Mouse (Mus musculus): ENCODE data around the gene Cbx1. TPM values are rescaled to one million over a fixed set of nuclear protein-coding genes. Genes with fewer than 3 reads are reported as not detected.

Gene Cbx1
- total RNA-seq (2021) (10 to 100 TPM; 65.7 to 72.8 TPM), polyA plus RNA-seq (2012; rRNA removed) (40.0 and 58.2 TPM in 2 replicates)
- long read RNA-seq, partial matches to known transcripts: 2 of 15 reads
- long read RNA-seq, other reads (novel, unspliced or antisense): 12 of 15 reads

DNA sequence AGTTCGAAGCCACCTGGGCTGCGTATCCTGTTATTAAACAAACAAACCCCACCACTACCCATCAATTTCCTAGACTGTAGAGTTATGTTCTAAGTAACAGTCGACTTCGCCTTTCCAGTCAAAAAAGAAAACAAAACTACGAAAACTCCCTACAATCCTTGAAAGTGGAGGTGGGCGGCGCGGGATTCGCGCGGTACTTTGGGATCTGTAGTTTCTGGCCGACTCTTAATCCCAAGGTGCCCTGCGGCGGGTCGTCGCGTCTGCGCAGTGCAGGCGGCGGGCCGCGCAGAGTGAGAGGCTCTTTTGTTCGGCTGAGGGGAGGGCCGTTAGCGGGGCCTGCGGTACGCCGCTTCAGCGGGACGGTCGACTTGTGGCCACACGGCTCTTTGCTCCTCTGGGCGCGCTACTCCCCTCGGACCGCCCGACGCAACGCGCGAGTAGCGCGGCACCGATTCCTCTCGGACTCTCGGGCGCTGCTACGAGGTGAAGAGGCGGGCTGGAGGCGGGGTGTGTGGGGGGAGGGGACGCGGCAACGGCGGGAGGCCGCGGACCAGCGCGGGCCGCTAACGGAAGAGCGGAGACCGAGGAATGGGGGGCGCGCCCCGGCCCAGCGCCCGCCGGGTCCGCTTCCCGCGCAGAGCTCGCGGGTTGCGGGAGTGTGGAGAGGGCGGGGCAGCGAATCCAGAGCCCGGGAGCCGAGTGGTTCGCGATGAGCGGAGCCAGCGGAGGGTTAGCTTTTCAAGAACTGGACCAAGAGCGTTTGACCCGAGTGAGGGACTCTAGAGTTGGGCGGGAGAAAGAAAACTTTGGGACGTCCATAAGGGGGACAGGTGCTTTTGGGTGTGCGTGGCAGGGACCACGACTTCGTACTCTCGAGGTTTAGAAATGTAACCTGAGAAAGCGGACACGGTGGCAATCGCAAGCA, at the start of gene Cbx1:
TSS of gene Cbx1 (plus strand) at position 257 of the 925 bp plus-strand sequence.
- peak; percentile 95 for DNase-seq

DNA sequence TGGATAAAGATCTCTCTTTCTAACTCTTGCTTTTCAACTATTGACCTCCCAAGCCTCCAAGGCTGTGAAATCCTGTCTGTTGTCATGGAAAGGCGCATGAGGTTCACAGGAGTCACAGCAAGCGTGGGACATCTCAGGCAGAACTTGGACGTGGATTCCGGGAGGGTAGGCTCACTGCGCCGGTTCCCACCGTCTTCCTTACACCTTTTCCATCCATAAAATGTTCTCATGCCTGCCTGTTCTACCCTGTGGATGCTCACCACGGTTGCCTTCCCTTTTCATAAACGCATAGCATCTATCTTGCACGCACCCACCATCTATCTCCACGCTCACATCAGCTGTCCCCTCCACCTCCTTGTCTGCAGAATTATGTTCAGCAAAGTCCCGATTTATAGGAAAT, 48.1 kb upstream of the Cbx1 start:
- DNase-seq: no peak

DNA sequence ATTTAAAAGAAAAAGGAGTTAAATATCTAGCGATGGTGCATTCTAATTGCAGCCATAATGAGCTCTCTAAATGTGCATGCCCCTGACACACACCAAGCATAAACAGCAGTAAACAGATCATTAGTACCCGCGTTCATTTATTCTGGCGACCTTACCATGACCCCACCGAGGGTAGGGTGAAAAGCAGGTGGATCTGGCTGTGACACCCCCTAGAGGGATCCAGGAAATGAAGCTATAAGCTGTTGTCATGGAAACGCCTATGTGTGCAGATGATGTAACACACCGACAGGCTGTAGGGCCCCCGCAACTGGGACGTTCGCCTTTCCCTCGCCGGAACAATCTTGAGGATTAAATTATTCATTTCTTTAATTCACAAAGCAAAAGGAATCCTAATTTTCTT, 46.9 kb upstream of the Cbx1 start:
- DNase-seq: no peak

DNA sequence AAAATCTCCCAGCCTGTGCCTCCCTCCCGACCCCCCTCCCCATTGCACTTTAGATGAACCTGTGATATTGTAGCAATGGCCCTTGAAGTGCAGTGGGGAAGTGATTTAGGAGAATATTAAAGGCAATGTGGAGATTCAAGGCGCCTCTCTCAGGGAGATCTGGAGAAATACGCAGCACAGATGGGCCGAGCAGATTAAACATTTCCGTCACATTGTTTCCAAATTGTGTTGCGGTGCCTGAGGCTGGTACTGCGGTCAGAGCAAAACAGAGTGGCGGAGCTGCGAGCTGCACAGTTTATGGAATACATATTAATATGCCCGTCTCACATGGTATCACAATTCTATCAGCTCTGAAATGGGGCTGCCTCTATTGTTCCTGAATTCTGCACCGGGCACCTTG, 45.9 kb upstream of the Cbx1 start:
- no peak for DNase-seq

DNA sequence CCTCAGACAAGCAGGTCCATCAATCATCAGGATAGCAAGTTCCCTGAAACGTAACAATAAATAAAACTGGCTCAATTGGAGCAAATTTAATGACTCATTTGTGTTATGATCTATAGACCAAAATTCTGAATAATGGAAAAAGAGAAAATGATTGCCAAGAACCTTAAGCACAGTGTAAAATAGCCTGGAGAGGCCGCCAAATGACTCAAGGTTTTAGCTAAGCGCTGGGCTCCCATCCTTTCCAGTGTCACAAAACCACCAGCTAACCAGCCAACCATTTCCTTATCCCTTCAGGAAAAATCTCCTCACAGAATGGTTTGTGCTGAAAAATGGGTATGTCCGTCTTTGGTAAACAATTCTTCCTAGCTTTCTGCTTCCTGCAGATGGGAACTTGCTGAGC, 45.0 kb upstream of the Cbx1 start:
- DNase-seq: no peak

DNA sequence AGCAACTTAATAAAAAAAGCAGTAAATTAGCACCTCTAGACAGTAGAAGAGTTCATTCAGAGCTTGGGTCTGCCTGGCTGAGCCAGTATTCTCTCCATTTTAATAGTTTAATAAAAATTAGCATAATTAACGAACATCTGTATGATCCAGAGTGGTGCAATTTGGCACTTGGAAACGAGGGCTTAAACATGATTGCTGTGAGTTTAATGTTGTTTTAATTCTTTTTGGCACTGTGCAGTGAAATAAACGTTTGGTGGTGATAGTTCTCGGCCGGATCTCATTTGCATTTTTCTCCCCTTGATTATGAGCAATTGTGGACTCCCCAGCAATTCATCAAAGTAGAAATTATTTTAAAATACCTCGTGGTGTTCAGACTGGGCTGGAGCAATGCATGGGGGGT, 42.3 kb upstream of the Cbx1 start:
- no peak for DNase-seq

DNA sequence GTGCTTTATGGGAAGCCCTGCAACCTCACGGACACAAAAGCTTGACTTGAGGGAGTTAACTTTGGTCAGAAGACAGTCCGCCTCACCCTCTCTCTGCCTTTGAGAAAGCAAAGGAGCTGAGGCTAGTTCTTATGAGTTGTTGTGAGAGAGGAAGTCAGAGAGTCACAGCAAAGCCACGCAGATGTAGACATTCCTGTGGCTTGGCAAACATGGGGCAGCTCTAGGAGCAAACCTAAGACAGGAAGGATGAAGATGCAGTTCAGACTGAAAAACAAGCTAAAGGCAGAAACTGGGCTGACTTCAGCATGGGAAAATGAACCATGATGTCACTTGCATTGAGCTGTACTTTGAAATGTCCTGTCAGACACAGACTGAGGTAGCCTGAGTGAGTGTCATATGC, 41.4 kb upstream of the Cbx1 start:
- no peak for DNase-seq

DNA sequence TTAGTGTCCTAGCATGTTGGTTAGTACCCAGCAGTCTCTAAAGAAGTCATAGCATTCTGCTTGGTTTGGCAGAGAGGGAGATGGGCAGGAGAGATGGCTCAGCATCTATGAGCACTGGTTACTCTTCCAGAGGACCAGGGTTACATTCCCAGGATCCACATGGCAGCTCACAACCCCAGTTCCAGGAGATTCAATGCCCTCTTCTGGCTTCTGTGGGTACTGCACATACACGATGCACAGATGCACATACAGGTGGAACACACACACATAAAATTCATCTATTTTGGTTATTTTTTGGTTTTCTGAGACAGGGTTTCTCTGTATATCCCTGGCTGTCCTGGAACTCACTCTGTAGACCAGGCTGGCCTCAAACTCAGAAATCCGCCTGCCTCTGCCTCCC, 33.6 kb upstream of the Cbx1 start:
- DNase-seq: no peak

DNA sequence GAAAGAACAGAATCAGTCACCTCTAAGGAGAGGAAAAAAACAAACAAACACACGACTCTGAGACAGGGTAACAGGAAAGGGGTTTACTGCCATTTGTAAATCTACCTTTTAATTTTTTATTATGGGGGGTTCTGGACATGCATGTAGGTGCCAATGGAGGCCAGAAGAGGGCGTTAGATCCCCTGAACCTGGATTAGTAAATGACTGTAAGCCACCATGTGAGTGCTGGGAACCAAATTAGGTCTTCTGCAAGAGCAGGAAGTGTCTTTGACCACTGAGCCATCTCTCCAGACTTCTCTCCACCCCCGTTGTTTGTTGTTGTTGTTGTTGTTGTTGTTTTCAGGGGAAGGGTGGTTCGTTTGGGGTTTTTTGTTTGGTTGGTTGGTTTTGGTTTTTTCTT, 31.5 kb upstream of the Cbx1 start:
- DNase-seq: no peak

DNA sequence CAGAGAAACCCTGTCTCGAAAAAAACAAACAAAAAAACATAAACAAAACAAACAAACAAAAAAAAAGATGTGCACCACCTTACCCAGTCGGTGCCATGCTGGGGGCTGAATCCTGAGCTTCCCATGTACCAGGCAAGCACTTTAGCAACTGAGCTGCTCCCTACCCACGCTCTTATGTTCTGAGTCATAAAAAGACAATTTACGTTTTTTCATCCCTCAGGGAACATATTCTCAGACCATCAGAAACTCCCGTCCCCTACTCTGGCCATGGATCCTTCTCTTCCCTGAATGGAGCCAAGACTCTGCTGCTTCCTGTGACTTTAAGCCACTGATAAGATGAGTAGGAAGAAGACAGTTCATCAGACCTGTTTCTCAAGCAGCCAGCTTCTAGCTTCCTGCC, 30.5 kb upstream of the Cbx1 start:
- DNase-seq: no peak

DNA sequence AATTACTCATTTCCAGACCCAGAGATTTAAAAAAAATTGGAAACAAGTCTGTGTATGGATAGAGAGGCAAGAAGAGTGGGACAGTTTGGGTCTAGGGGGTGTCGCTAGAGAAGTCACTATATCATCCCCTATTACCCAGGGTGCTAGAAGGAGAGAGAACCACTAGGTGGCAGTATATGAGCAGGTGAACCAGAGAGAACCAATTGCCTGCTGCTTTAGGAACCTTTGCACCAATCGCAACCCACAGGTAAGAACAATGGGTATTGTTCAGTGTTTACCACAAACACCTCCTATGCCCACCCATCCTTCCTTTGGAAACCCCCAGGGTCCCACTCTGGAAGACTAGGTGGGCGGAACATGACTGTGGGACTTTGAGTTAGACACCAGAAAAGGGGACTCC, 28.9 kb upstream of the Cbx1 start:
- peak; percentile 57 for DNase-seq

DNA sequence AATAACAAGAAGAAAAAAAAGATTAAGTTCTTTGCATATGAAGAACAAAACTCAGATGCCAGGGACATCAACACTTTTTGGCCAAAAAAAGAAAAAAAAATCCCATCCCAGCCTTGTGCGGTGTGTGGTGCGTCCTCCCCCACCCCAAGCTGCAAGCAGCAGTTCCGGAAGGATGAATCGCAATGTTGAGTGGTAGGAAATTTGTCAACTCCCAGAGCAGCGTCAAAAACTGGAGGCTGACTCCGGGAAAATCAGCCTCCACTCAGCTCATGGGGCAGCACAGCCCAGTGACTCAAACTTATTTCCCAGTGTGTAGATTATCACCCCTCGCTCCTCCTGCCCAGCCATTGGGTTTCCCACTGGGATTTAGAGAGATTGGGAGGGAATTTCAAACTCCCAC, 26.9 kb upstream of the Cbx1 start:
- DNase-seq: no peak

DNA sequence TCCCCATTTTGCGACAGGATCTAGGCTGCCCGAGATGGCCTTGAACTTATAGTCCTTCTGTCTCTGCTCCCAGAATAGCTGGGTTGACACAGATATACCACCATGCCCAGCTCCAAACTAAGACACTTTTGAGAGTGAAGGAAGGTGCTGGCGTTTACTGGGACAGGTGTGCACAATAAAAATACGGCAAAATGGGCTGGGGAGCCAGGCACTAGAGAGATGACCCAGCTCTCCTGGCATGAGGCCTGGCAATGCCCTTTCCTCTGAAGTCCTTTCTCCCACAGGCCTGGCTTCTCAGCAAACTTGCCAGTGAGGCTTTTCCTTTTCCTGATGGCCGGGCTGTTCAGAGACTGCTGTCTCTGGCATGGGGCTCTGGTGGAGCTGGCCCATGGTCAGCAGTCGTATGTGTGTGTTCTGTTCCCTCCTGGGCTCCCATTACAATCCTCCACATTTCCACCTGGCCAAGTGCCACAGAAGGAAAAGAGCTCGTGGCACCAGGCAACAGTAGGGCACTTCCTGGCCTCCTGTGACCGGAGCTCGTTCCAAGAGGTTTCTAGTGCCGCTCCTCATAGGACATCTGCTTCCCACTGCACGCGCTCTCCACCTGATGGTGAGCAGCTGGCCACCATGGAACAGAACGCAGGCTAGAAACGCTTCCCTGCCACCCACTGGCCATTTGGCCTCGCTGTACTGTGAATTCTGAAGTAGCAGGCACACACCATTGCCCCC, 26.0 kb upstream of the Cbx1 start:
- DNase-seq: peak; percentile 20

DNA sequence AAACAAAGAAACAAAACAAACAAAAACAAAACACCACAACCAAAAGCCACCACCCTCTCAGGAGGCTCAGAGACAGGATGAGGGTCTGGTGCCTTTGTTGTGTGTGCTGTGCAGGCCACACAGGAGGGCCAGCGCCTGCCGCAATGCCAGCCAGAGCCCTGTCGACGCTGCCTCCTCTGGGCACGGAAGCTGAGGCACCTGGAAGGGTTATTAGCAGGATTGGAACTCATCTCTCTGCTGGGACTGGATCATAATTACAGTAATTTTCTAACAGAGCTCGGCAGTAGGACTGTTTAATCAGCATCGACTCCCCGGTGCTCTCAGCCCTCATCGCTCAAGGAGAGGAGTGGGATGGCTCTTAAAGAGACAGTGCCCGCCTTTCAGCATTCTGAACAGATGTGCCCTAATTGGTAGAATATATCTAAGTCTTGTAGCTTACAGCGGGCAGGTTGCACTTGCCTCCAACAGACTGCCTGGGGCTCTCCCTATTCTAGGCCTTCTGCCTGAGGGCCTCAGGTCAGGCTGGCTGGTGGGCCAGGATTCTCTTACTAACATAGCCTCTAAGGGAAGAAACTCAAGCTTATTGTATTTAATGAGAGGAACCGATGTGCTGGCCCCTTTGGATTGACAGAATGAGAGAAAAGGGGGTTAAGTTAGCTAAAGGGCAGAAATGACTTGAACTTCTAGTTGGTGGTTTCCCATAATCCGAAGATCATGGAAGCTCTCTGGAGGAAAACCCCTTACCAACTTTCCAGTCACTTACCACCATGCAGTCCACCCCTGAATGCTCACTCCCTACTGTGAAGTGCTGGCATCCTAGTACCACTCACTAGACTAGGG, 24.2 kb upstream of the Cbx1 start:
- no peak for DNase-seq

DNA sequence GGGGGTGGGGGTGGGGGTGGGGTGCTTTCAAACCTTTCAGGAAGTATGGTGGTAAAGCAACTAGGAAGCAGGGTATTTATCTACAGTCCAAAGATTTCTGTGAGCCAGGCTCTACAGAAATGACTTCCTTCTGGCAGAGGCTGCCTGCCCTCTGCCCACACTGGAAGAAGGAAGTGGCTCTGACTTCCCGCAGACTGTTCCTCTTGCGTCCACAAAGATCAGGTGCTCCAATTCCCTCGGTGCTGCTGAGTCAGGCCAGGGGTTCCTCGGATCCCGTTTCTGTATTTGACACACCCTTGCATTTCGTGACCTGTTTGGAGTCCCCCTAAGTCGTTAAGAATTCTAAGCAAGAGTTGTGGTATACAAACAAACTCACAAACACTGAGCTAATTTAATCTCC, 23.3 kb upstream of the Cbx1 start:
- no peak for DNase-seq

DNA sequence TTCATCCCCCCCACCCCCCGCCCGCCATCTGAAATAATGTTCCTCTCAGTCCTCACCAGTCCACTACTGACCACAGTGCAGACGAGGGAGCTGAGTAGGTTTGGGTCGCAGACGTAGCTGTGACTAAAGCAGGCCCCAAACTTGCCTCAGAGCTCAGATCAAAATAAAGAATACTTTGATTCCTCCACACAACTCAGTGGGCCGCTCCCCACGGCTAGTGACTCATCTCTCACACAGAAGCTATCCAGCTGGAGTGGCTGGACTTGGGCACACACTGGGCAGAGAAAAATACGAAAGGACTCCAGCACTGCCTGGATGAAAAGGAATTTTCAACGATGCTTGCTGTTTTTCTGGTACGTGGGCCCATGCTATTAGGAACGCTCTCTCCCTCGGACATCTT, 22.4 kb upstream of the Cbx1 start:
- no peak for DNase-seq

DNA sequence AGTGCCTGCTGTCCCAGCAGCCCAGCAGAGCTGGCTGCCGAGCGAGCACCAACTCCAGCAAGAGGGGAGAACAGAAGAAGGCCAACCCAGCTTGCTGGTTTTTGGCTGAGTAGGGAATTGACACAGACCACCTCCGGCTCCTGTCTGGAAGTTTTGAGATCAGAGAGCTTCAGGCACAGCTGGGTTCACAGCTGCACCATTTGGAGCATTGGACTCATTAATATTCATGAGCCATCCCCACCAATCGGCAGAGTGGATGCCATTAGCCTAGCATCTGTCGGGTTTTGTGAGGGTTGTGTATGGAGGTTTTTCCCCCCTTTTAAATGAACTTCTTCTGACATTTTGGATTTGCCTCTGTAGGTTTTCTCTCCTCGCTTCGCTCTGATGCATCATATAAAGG, 21.8 kb upstream of the Cbx1 start:
- DNase-seq: no peak

DNA sequence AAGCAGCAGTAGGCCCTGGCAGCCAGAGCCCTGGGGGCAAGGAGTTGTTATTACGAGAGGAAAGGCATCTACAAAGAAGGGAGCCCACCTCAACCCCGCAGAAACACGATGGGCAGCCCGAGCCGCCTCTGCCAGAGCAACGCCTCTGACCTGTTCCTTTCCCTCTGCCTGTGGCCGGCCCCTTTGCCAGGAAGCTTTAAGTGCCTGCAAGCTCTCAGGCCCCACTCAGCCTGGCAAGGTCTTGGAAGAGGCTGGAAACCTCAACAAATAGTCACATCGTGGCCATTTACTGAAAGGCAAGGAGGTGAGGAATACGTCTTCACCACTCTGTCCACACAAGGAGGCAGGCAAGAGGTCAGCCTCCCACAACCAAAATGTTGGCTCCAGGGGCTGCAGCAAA, 20.7 kb upstream of the Cbx1 start:
- no peak for DNase-seq

DNA sequence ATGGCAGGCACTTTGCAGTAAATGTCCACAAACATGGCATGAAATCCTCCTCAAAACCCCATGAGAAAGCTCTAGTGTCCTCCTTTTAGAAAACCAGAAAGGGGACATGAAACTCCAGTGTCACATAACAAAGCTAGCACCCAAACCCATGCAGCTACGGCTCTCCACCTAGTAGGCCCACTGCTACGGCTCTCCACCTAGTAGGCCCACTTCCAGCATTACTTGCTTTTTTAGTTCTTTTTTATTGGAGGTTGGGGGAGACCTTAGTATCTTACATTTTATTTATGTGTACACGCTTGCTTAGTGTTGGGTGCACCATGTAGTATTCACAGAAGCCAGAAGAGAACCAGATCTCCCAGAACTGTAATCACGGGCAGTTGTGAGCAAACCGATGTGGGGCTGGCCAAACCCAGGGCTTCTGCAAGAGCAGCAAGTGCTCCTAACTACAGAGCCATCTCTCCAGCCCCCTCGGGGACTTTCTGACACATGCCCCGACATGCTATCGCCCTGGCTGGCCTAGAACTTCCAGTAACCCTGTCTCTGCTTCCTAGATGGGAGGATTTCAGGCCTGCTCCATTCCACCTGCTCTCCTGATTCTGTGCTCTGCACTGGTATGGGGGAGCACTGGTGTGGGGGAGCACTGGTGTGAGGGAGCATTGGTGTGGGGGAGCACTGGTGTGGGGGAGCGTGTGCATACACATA, 17.5 kb upstream of the Cbx1 start:
- DNase-seq: no peak

DNA sequence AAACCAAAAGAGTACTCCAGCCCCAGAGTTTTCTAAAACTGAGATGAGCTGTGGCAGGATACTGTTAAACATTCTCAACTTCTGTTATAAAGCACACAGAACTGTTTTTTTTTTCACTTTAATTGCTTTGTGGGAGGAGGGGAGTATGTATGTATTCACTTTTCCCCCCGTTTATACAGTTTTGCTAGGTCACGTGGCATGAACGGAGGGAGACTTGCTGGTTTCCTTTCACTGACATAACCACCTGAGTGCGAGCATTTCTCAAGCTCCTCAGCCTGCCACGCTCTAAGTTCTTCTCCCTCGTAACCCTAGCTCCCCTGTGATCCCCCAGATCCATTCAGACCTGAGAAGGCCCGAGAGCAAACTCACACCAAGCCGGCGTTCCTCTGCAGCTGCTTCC, 16.5 kb upstream of the Cbx1 start:
- DNase-seq: no peak

DNA sequence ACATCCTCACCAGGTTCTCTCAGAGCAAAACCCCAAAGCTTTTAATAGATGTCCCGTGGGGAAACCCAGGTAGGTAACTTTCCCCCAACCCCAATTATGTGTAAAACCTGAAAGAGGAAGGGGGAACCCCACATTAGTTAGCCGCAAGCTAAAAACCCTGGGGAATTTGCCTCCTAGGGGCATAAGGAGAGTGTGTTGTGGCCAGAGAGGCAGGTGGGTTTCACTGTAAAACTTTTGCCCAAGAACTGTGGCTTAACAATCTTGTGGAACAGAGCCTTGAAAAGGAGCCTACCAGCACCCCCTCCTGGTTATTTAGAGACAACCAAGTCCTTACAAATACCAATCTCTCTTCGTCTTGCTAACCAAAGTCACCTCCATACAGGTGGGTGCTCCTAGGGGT, 14.4 kb upstream of the Cbx1 start:
- no peak for DNase-seq

DNA sequence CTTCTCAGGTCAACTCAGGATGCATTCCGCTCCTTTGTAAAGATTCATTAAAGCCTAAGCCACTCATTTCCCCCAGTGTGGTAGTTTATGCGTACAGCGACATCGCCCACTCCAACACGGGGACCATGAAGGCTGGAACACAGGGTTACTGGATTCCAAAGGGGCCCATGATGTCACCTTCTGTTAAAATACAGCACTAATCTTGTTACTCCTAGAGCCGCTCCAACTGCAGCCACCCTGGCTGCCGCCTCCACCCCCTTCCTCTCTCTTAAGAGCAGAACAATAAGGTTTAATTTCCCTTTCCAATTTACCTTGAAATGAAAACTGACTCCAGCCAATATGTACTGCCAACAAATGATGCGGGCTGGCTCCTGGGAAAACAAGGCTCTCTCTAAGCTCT, 13.9 kb upstream of the Cbx1 start:
- no peak for DNase-seq

Data from adrenal gland, adult 2 months (tissue).